Mouse (Mus musculus): Measurements from ENCODE around the gene Dcaf4.

Dcaf4 gene

GRCm38 (mm10) chr12:83520311-83520890 lies at the start of gene Dcaf4:
Gene Dcaf4 (plus strand): TSS chr12:83520466.
- peak; percentile 96 to 97 for DNase-seq (ENCODE audit: low spot score in 2 of 2)

- DNase-seq (ENCODE audit: low spot score in 2 of 2) = no peak
Observed at GRCm38 (mm10) chr12:83471760-83472159, 48.5 kb upstream of the Dcaf4 start.

- DNase-seq (ENCODE audit: low spot score in 2 of 2) = no peak
Observed at GRCm38 (mm10) chr12:83473987-83474600, 46.2 kb upstream of the Dcaf4 start.

- no peak for DNase-seq (ENCODE audit: low spot score in 2 of 2)
Observed at GRCm38 (mm10) chr12:83475419-83475818, 44.8 kb upstream of the Dcaf4 start.

- DNase-seq (ENCODE audit: low spot score in 2 of 2) = no peak
Observed at GRCm38 (mm10) chr12:83476277-83476676, 44.0 kb upstream of the Dcaf4 start.

- no peak for DNase-seq (ENCODE audit: low spot score in 2 of 2)
Observed at GRCm38 (mm10) chr12:83479140-83479539, 41.1 kb upstream of the Dcaf4 start.

GRCm38 (mm10) chr12:83479818-83480401 lies 40.4 kb upstream of the Dcaf4 start:
- DNase-seq (ENCODE audit: low spot score in 2 of 2) = no peak

GRCm38 (mm10) chr12:83481439-83481838 lies 38.8 kb upstream of the Dcaf4 start:
- no peak for DNase-seq (ENCODE audit: low spot score in 2 of 2)

GRCm38 (mm10) chr12:83483653-83484052 lies 36.6 kb upstream of the Dcaf4 start:
- no peak for DNase-seq (ENCODE audit: low spot score in 2 of 2)

GRCm38 (mm10) chr12:83484855-83485745 lies 35.2 kb upstream of the Dcaf4 start:
- no peak for DNase-seq (ENCODE audit: low spot score in 2 of 2)

GRCm38 (mm10) chr12:83485911-83486670 lies 34.2 kb upstream of the Dcaf4 start:
- DNase-seq (ENCODE audit: low spot score in 2 of 2) = peak; percentile 17 to 22

GRCm38 (mm10) chr12:83486671-83487461 lies 33.4 kb upstream of the Dcaf4 start:
- DNase-seq (ENCODE audit: low spot score in 2 of 2) = peak; percentile 40 to 41

GRCm38 (mm10) chr12:83487476-83487991 lies 32.7 kb upstream of the Dcaf4 start, which contains the start of gene Dpf3:
Gene Dpf3 (minus strand): TSS chr12:83487716.
- DNase-seq (ENCODE audit: low spot score in 2 of 2) = peak; percentile 98

GRCm38 (mm10) chr12:83488211-83488941 lies 31.9 kb upstream of the Dcaf4 start:
- no peak for DNase-seq (ENCODE audit: low spot score in 2 of 2)

- DNase-seq (ENCODE audit: low spot score in 2 of 2) = no peak
Observed at GRCm38 (mm10) chr12:83489748-83490147, 30.5 kb upstream of the Dcaf4 start.

GRCm38 (mm10) chr12:83491609-83492008 lies 28.7 kb upstream of the Dcaf4 start:
- DNase-seq (ENCODE audit: low spot score in 2 of 2) = peak in 1 of 2 experiments; percentile 13

GRCm38 (mm10) chr12:83492808-83493207 lies 27.5 kb upstream of the Dcaf4 start:
- DNase-seq (ENCODE audit: low spot score in 2 of 2) = no peak

GRCm38 (mm10) chr12:83494196-83494595 lies 26.1 kb upstream of the Dcaf4 start:
- no peak for DNase-seq (ENCODE audit: low spot score in 2 of 2)

GRCm38 (mm10) chr12:83495248-83495960 lies 24.9 kb upstream of the Dcaf4 start:
- DNase-seq (ENCODE audit: low spot score in 2 of 2) = no peak
